Mouse (Mus musculus): ENCODE data around the gene Fads6. TPM values are rescaled to one million over a fixed set of nuclear protein-coding genes. Genes with fewer than 3 reads are reported as not detected.

Fads6 gene
- polyA plus RNA-seq, 1 experiment from 2014 or later: 0.52 TPM

- Histone ChIP-seq H3K9ac (ENCODE audit: low read depth, low read length) (no peak within 1 kb of the TSS), H3K4me1 (replicated peaks; ENCODE audit: control insufficient read depth, insufficient read depth, low read length) (0 out of 2 replicates have a peak, but pooled peaks cover 3% of the 10 kb centered on the region), H3K4me3 (ENCODE audit: low read depth, low read length) (peak within 1 kb of the TSS; percentile 17; the same call in 1 of the 2 replicates), H3K9me3 (ENCODE audit: control insufficient read depth, low read length) (no peaks in the 10 kb centered on the region), H3K27ac (ENCODE audit: low read depth, low read length) (no peak within 1 kb of the TSS), H3K27me3 (ENCODE audit: control insufficient read depth, insufficient read depth, low read length) (peaks cover 26% of the 10 kb centered on the region), H3K4me2 (replicated peaks; ENCODE audit: low read depth, low read length) (peak within 1 kb of the TSS; percentile 35), H3K36me3 (ENCODE audit: control insufficient read depth, insufficient read depth, low read length) (no peaks in the 10 kb centered on the region)
- ATAC-seq (ENCODE audit: low FRiP score) (no peak), DNase-seq (ENCODE audit: low spot score) (peak; percentile 55)
- WGBS: 2% methylated on average over 29 of the region's 29 CpGs
Measured at GRCm38 (mm10) chr11:115334531-115334930, 37.1 kb upstream of the Fads6 start, which contains the start of gene Otop3. Gene Otop3, plus strand, starts transcription at chr11:115334731.

GRCm38 (mm10) chr11:115329339-115329738 is 31.9 kb upstream of the Fads6 start:
- Histone ChIP-seq H3K9ac (ENCODE audit: low read depth, low read length) (no peak overlapping the region), H3K27ac (ENCODE audit: low read depth, low read length) (no peak overlapping the region), H3K27me3 (ENCODE audit: control insufficient read depth, insufficient read depth, low read length) (peaks cover 5% of the 10 kb centered on the region)

GRCm38 (mm10) chr11:115326730-115327129 is 29.3 kb upstream of the Fads6 start:
- ATAC-seq (ENCODE audit: low FRiP score): no peak
- H3K27me3 ChIP-seq (ENCODE audit: control insufficient read depth, insufficient read depth, low read length): peaks cover 30% of the 10 kb centered on the region

More at GRCm38 (mm10) chr11:115329339-115329738, 31.9 kb upstream of the Fads6 start:
- Histone ChIP-seq H3K4me3 (ENCODE audit: low read depth, low read length) (no peak overlapping the region), H3K36me3 (ENCODE audit: control insufficient read depth, insufficient read depth, low read length) (no peaks in the 10 kb centered on the region), H3K4me2 (replicated peaks; ENCODE audit: low read depth, low read length) (no peak overlapping the region), H3K4me1 (replicated peaks; ENCODE audit: control insufficient read depth, insufficient read depth, low read length) (no peaks in the 10 kb centered on the region), H3K9me3 (ENCODE audit: control insufficient read depth, low read length) (no peaks in the 10 kb centered on the region)
- 71% methylated on average over 15 of the region's 15 CpGs for WGBS
- DNase-seq (ENCODE audit: low spot score) (no peak), ATAC-seq (ENCODE audit: low FRiP score) (no peak)

DNA sequence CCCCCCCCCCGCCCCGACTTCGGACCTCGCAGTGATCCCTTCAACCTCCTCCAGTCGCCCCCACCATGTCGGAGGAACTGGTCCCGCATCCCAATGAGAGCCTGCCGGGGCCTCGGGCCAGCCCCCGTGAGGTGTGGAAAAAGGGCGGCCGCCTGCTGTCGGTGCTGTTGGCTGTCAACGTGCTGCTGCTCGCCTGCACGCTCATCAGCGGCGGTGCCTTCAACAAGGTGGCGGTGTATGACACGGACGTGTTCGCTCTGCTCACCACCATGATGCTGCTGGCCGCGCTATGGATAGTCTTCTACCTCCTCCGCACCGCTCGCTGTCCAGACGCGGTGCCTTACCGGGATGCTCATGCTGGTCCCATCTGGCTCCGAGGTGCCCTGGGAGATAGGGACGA is 25.9 kb upstream of the Fads6 start:
- Histone ChIP-seq H3K9me3 (ENCODE audit: control insufficient read depth, low read length) (no peaks in the 10 kb centered on the region), H3K4me1 (replicated peaks; ENCODE audit: control insufficient read depth, insufficient read depth, low read length) (peaks cover 14% of the 10 kb centered on the region), H3K4me2 (replicated peaks; ENCODE audit: low read depth, low read length) (no peak overlapping the region), H3K36me3 (ENCODE audit: control insufficient read depth, insufficient read depth, low read length) (no peaks in the 10 kb centered on the region), H3K27ac (ENCODE audit: low read depth, low read length) (no peak overlapping the region), H3K4me3 (ENCODE audit: low read depth, low read length) (no peak overlapping the region), H3K27me3 (ENCODE audit: control insufficient read depth, insufficient read depth, low read length) (peaks cover 64% of the 10 kb centered on the region), H3K9ac (ENCODE audit: low read depth, low read length) (no peak overlapping the region)
- DNase-seq (ENCODE audit: low spot score) (no peak), ATAC-seq (ENCODE audit: low FRiP score) (no peak)
- WGBS: 25% methylated on average over 31 of the region's 32 CpGs

More at GRCm38 (mm10) chr11:115326730-115327129, 29.3 kb upstream of the Fads6 start:
- Histone ChIP-seq H3K9me3 (ENCODE audit: control insufficient read depth, low read length) (no peaks in the 10 kb centered on the region), H3K9ac (ENCODE audit: low read depth, low read length) (no peak overlapping the region), H3K4me1 (replicated peaks; ENCODE audit: control insufficient read depth, insufficient read depth, low read length) (peaks cover 6% of the 10 kb centered on the region), H3K4me2 (replicated peaks; ENCODE audit: low read depth, low read length) (no peak overlapping the region), H3K27ac (ENCODE audit: low read depth, low read length) (no peak overlapping the region), H3K36me3 (ENCODE audit: control insufficient read depth, insufficient read depth, low read length) (no peaks in the 10 kb centered on the region), H3K4me3 (ENCODE audit: low read depth, low read length) (no peak overlapping the region)
- no peak for DNase-seq (ENCODE audit: low spot score)
- WGBS: 72% methylated on average over 7 of the region's 7 CpGs

DNA sequence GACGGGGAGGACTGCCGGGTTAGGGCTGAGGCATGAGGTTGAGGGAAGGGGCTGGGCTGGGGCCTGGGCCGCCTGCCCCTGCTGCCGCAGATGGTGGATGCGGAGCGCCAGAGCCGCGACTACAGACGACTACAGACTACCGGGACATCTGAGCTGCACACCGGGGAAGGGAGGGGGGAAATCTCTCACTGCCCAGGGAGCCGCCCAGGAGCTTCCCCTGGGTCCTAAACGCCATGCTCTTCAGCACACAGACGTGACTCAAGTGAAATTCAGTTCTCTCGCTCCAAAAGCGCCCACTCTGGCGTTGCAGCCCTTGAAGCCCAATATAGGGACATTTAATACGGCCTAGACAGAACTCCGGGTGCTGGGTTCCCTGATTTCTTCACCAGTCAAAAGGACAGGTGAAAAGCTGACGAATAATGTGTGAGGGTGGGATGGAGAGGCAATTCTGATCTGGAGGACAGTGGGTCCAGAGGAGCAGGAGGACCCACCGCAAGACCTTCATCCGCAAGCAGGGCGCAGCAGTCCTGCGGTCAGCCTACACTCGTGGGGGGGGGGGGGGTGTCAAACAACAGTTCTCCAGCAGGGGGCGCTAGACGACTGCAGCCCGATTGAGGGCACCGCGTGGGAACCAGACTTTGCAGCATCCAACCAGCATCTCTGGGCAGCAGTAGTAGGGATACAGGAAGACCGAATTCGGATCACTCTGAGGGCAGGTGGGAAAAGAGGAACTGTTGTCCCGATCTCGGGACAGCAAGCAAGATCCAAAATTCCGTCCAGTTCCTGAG is 24.6 kb upstream of the Fads6 start, which contains the start of gene Ush1g:
Gene Ush1g, minus strand, starts transcription at position 136 of the 788 bp plus-strand sequence.
- ATAC-seq (ENCODE audit: low FRiP score): peak; percentile 33; the same call in 1 of the 2 replicates
- Histone ChIP-seq H3K9ac (ENCODE audit: low read depth, low read length) (no peak within 1 kb of the TSS), H3K4me1 (replicated peaks; ENCODE audit: control insufficient read depth, insufficient read depth, low read length) (peaks cover 14% of the 10 kb centered on the region), H3K9me3 (ENCODE audit: control insufficient read depth, low read length) (no peaks in the 10 kb centered on the region), H3K36me3 (ENCODE audit: control insufficient read depth, insufficient read depth, low read length) (no peaks in the 10 kb centered on the region), H3K4me2 (replicated peaks; ENCODE audit: low read depth, low read length) (peak within 1 kb of the TSS; percentile 18), H3K27ac (ENCODE audit: low read depth, low read length) (no peak within 1 kb of the TSS), H3K27me3 (ENCODE audit: control insufficient read depth, insufficient read depth, low read length) (peaks cover 76% of the 10 kb centered on the region), H3K4me3 (ENCODE audit: low read depth, low read length) (no peak within 1 kb of the TSS)
- WGBS: 5% methylated on average over 35 of the region's 35 CpGs
- DNase-seq (ENCODE audit: low spot score): peak; percentile 88

DNA sequence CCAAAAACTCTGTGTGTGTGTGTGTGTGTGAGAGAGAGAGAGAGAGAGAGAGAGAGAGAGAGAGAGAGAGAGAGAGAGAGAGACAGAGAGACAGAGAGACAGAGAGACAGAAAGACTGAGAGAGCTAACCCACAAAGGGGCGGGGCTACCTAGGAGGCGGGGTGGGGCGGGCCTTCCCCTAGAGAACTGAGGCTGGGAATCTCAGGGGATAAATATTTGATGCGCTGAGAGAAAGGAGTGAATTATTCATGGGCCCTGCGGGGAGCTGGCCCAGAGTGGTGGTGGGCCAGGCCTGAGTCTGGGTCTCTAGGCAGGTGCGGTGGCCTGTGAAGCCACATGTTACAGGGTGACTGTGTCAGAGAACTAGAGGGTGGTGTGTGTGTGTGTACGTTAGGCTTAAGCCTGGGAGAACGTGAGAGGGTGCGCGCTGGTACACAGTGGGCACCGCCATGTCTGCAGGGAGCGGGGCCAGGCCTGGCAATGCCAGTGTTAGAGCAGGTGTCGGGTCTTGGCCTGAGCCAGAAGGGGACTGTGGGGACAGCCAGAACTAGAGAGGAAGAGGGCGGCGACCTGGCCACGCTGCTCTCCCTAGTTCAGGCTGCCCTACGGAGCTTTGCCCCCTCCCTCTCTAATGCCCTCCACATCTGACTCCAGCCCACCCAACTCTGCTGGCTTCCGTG is 22.4 kb upstream of the Fads6 start:
- 2% methylated on average over 18 of the region's 18 CpGs for WGBS
- no peaks in the 10 kb centered on the region for H3K36me3 ChIP-seq (ENCODE audit: control insufficient read depth, insufficient read depth, low read length)
- H3K27ac ChIP-seq (ENCODE audit: low read depth, low read length): no peak overlapping the region
- no peaks in the 10 kb centered on the region for H3K9me3 ChIP-seq (ENCODE audit: control insufficient read depth, low read length)
- H3K27me3 ChIP-seq (ENCODE audit: control insufficient read depth, insufficient read depth, low read length): peaks cover 95% of the 10 kb centered on the region
- no peak overlapping the region for H3K4me3 ChIP-seq (ENCODE audit: low read depth, low read length)
- H3K9ac ChIP-seq (ENCODE audit: low read depth, low read length): no peak overlapping the region
- ATAC-seq (ENCODE audit: low FRiP score): no peak
- H3K4me1 ChIP-seq (replicated peaks; ENCODE audit: control insufficient read depth, insufficient read depth, low read length): peaks cover 14% of the 10 kb centered on the region
- DNase-seq (ENCODE audit: low spot score): peak; percentile 47
- no peak overlapping the region for H3K4me2 ChIP-seq (replicated peaks; ENCODE audit: low read depth, low read length)

GRCm38 (mm10) chr11:115318245-115319027 is 21.0 kb upstream of the Fads6 start:
- 4% methylated on average over 62 of the region's 63 CpGs for WGBS
- DNase-seq (ENCODE audit: low spot score): peak; percentile 44
- no peaks in the 10 kb centered on the region for H3K36me3 ChIP-seq (ENCODE audit: control insufficient read depth, insufficient read depth, low read length)
- H3K9me3 ChIP-seq (ENCODE audit: control insufficient read depth, low read length): no peaks in the 10 kb centered on the region
- peaks cover 82% of the 10 kb centered on the region for H3K27me3 ChIP-seq (ENCODE audit: control insufficient read depth, insufficient read depth, low read length)
- no peak overlapping the region for H3K9ac ChIP-seq (ENCODE audit: low read depth, low read length)
- ATAC-seq (ENCODE audit: low FRiP score): no peak
- H3K4me1 ChIP-seq (replicated peaks; ENCODE audit: control insufficient read depth, insufficient read depth, low read length): peaks cover 12% of the 10 kb centered on the region
- peak overlapping the region; percentile 11; the same call in 1 of the 2 replicates for H3K4me2 ChIP-seq (replicated peaks; ENCODE audit: low read depth, low read length)
- peak overlapping the region; percentile 8; the same call in 1 of the 2 replicates for H3K4me3 ChIP-seq (ENCODE audit: low read depth, low read length)
- no peak overlapping the region for H3K27ac ChIP-seq (ENCODE audit: low read depth, low read length)

- no peaks in the 10 kb centered on the region for H3K36me3 ChIP-seq (ENCODE audit: control insufficient read depth, insufficient read depth, low read length)
- no peak overlapping the region for H3K27ac ChIP-seq (ENCODE audit: low read depth, low read length)
- peaks cover 12% of the 10 kb centered on the region for H3K4me1 ChIP-seq (replicated peaks; ENCODE audit: control insufficient read depth, insufficient read depth, low read length)
- H3K9me3 ChIP-seq (ENCODE audit: control insufficient read depth, low read length): no peaks in the 10 kb centered on the region
- H3K4me3 ChIP-seq (ENCODE audit: low read depth, low read length): no peak overlapping the region
- H3K4me2 ChIP-seq (replicated peaks; ENCODE audit: low read depth, low read length): no peak overlapping the region
- H3K27me3 ChIP-seq (ENCODE audit: control insufficient read depth, insufficient read depth, low read length): peaks cover 70% of the 10 kb centered on the region
- no peak for DNase-seq (ENCODE audit: low spot score)
- no peak for ATAC-seq (ENCODE audit: low FRiP score)
- WGBS: 66% methylated on average over 7 of the region's 7 CpGs
- H3K9ac ChIP-seq (ENCODE audit: low read depth, low read length): no peak overlapping the region
Measured at GRCm38 (mm10) chr11:115317204-115317603, 19.7 kb upstream of the Fads6 start.

Data from hindbrain, embryonic 11.5 days (tissue).